Mouse (Mus musculus) spleen, adult 2 months (tissue): ENCODE results near the gene Nsun3.

ENCODE experiments used
- CTCF ChIP-seq: fragments of 200-500 bp; IDR thresholded peaks from 2 replicates; pipeline ENCODE4 v1.5.1; 2011; ENCODE audit warnings: mild to moderate bottlenecking, inconsistent platforms; ENCODE audit not compliant: insufficient read depth, insufficient read length, insufficient replicate concordance; ENCODE audit errors: extremely low read depth
- POLR2A ChIP-seq: fragments of 200-500 bp; IDR thresholded peaks from 2 replicates; pipeline ENCODE4 v1.6.1; 2011; ENCODE audit warnings: low read depth, low read length, inconsistent platforms

- no peak for TF ChIP-seq CTCF
- no peak for TF ChIP-seq POLR2A
Observed at GRCm38 (mm10) chr16:62810855-62811254, 24.2 kb upstream of the Nsun3 start.
